Mouse (Mus musculus) liver, embryonic 14.5 days (tissue): ENCODE results near the gene Apba2. TPM values are rescaled to one million over a fixed set of nuclear protein-coding genes. Genes with fewer than 3 reads are reported as not detected.

ENCODE experiments used
- ATAC-seq: fragments of 200-750 bp; cut with Nextera tagmentation; 2 replicates; pipeline ENCODE4 v1.8.0; 2017; ENCODE audit warnings: moderate number of reproducible peaks, mild to moderate bottlenecking, moderate library complexity; ENCODE audit not compliant: insufficient read depth
- DNase-seq, 3 experiments: peaks; one replicate each; pipeline ENCODE4 v3.0.0-alpha.2; 2012 to 2013; ENCODE audit warnings: low read depth in 3 of 3, low spot score in 3 of 3
- H3K27ac ChIP-seq: fragments of 300-500 bp; sonication (generic); 2 replicates; pipeline ENCODE4 v1.5.1; 2014; ENCODE audit warnings: moderate library complexity, mild to moderate bottlenecking, control low read depth, inconsistent platforms
- H3K27me3 ChIP-seq: fragments of 300-500 bp; sonication (generic); 2 replicates; pipeline ENCODE4 v1.6.1; 2014; ENCODE audit warnings: mild to moderate bottlenecking, low read length, moderate library complexity; ENCODE audit not compliant: control insufficient read depth, insufficient read depth
- H3K36me3 ChIP-seq: fragments of 300-500 bp; sonication (generic); replicated peaks from 2 replicates; pipeline ENCODE4 v1.6.1; 2014; ENCODE audit warnings: low read depth; ENCODE audit not compliant: control insufficient read depth, insufficient read depth
- H3K4me1 ChIP-seq, 2 experiments: fragments of 200-500 bp in 1 of 2; fragments of 300-500 bp in 1 of 2; sonication (generic) in 1 of 2; replicated peaks; 2 replicates each; pipeline ENCODE4 v1.6.1; 2012 to 2014; ENCODE audit warnings: antibody characterized with exemption in 1 of 2, inconsistent platforms in 1 of 2, low read length in 1 of 2; ENCODE audit not compliant: control insufficient read depth in 2 of 2, insufficient read depth in 2 of 2
- H3K4me2 ChIP-seq: fragments of 300-500 bp; sonication (generic); 2 replicates; pipeline ENCODE4 v1.6.1; 2014; ENCODE audit warnings: low read depth, mild to moderate bottlenecking, control low read depth, moderate library complexity
- H3K4me3 ChIP-seq, 2 experiments: fragments of 200-500 bp in 1 of 2; fragments of 300-500 bp in 1 of 2; sonication (generic) in 1 of 2; 2 replicates each; pipeline ENCODE4 v1.5.1; 2012 to 2014; ENCODE audit warnings: low read depth in 2 of 2, low read length in 2 of 2, mild to moderate bottlenecking in 2 of 2, control low read depth in 1 of 2, inconsistent platforms in 1 of 2, moderate library complexity in 1 of 2; ENCODE audit not compliant: insufficient read depth in 1 of 2
- H3K9ac ChIP-seq: fragments of 300-500 bp; sonication (generic); replicated peaks from 2 replicates; pipeline ENCODE4 v1.6.1; 2014; ENCODE audit warnings: mild to moderate bottlenecking, control low read depth, moderate library complexity
- H3K9me3 ChIP-seq: fragments of 300-500 bp; sonication (generic); 2 replicates; pipeline ENCODE4 v1.6.1; 2016; ENCODE audit warnings: low read length, mixed read lengths; ENCODE audit not compliant: control insufficient read depth
- CTCF ChIP-seq: IDR thresholded peaks from 2 replicates; pipeline ENCODE4 v1.5.1; 2016; ENCODE audit warnings: antibody characterized with exemption, low read depth, control low read depth
- EP300 ChIP-seq: IDR thresholded peaks from 2 replicates; pipeline ENCODE4 v1.6.1; 2016; ENCODE audit warnings: antibody characterized with exemption, low read depth
- WGBS: fragments of 180-500 bp; shearing (Covaris S2); extraction: QIAGEN DNeasy Blood & Tissue Kit; methylation state at CpG from one replicate; pipeline ENCODE4 v1.1.7; 2014; ENCODE audit not compliant: insufficient replicate concordance; 5-methylcytosine and 5-hydroxymethylcytosine counted together
- polyA plus RNA-seq, 2 experiments: library from polyadenylated mRNA; depleted of rRNA in 1 of 2; stranded (reverse) in 1 of 2; unstranded in 1 of 2; fragments of >200 nt; fragmentation: Nextera tagmentation in 1 of 2; extraction: Ambion mirVana in 1 of 2; gene quantifications; 2 replicates each; pipeline versions ENCODE4 v1.2.1 to v1.2.3; 2012 to 2014

Gene Apba2
- polyA plus RNA-seq, 2 experiments: 0.02 TPM; not detected in 1

DNA sequence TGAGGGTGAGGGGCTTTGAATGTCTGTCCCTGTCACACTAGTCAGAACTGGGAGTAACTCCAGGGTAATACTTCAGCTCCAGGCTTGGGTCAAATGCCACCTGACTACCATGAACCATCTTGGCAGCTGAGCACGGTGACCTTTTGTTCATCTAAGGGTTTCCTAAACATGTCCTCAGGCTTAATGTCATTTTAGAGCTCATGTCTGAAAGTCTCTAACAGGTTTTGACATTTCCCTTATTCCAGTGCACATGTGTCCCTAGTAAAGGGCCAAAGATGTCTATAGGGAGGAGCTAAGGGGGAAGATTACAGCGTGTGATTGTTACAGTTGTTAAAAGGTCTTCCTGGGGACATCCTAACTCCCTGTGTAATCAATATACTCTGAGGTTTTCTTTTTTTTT, 43.7 kb upstream of the Apba2 start:
- Histone ChIP-seq H3K9me3 (no peaks in the 10 kb centered on the region), H3K36me3 (no peaks in the 10 kb centered on the region), H3K27me3 (no peaks in the 10 kb centered on the region), H3K4me3 (no peak overlapping the region), H3K27ac (no peak overlapping the region), H3K4me2 (no peak overlapping the region), H3K9ac (no peak overlapping the region), H3K4me1 (no peaks in the 10 kb centered on the region)
- TF ChIP-seq EP300 (no peak), CTCF (no peak)
- no peak for ATAC-seq
- 60% methylated on average over 2 of the region's 2 CpGs for WGBS
- no peak for DNase-seq

DNA sequence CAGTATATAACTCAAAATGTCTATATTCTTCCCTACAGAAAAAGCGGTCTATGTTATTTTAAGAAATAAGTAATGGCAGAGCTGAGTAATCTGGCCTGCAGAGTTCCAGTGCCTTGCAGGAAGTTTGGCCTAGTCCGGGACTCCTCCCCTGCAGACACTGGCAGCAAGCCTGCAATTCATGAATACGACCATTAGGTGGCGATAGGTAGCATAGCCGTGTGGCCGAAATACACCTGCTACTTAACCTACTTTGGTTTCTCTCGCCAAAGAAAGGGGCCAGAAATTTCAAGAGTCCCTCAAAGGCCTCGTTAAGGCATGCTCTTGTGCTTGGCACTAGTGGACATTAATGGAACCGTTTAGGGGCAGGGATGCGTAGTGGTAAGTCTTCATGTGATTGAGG, 4.1 kb upstream of the Apba2 start:
- DNase-seq (no peak), ATAC-seq (no peak)
- 27% methylated on average over 10 of the region's 10 CpGs for WGBS
- Histone ChIP-seq H3K4me1 (no peaks in the 10 kb centered on the region), H3K9ac (no peak overlapping the region), H3K36me3 (no peaks in the 10 kb centered on the region), H3K4me3 (no peak overlapping the region), H3K27ac (no peak overlapping the region), H3K4me2 (no peak overlapping the region), H3K9me3 (no peaks in the 10 kb centered on the region), H3K27me3 (peaks cover 16% of the 10 kb centered on the region)
- no peak for TF ChIP-seq EP300
- peak; percentile 65 for TF ChIP-seq CTCF

DNA sequence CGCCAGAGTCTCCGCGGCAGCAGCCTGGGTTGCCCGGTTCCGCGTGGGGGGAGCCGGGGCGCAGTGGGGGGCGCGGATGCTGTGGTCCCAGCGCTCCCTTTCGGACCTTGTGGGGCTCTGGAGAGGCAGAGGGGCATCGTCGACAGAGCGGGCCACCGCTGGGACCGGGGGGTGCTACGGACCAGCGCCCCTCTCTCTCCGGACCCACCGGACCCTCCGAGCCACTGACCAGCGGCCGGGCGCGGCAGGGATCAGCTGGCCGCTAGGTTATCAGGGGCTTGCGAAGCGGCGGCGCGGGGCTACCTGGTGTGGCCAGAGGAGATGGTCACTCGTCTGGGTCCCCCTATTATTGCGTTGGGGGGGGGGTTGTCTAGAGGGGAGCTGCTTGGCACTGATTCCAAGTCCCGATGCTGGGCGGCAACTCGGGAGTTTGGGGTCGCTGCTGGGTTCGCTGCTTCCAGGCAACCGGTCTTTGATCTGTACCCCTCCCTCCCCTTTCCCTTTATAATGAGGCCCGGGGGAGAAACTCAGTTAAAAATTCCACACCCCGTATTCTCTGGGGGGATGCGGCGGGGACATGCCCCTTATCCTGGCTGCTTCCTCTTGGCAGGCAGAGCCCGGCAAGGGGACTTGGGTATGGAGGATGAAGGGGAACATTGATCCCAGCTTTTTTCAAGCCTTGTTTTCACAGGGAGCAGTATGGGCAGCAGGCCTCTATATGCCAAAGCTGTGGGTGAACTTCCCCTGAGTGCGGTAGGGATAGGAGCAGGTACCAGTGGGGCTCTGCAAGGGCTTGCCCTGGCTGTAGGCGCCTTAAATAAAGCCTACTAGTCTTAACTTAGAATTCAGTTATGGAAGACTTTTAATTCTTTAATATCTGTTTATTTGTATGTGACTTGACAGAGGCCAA, 1.0 kb downstream of the Apba2 start:
- ATAC-seq (no peak), DNase-seq (no peak)
- TF ChIP-seq EP300 (no peak), CTCF (no peak)
- Histone ChIP-seq H3K27ac (no peak overlapping the region), H3K27me3 (peaks cover 27% of the 10 kb centered on the region), H3K4me2 (peak overlapping the region; percentile 34), H3K4me1 (no peaks in the 10 kb centered on the region), H3K4me3 (peak overlapping the region in 1 of 2 experiments; percentile 19; a peak in 2 of 4 replicates), H3K9me3 (no peaks in the 10 kb centered on the region), H3K36me3 (no peaks in the 10 kb centered on the region), H3K9ac (no peak overlapping the region)
- WGBS: 5% methylated on average over 37 of the region's 47 CpGs

DNA sequence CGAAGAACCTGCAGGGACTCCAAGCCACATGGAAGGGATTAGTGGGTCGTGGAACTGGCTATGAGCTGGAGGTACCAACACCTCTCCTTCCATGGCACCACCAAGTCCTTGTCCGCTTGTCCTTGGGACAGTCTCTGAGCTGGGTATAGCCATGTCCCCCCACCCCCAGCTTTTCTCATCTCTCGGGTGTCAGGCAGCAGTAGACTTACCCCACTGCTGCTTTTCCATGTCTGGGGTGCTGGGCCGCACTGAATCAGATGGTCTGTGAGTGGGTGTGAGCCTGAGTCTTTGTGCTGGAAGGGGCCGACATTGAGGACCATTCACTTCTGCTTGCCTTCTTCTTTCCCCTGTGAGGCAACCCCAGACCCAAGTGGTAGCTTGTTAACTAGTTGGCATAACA, 2.1 kb downstream of the Apba2 start:
- Histone ChIP-seq H3K4me3 (no peak overlapping the region), H3K9me3 (no peaks in the 10 kb centered on the region), H3K9ac (no peak overlapping the region), H3K4me1 (no peaks in the 10 kb centered on the region), H3K36me3 (no peaks in the 10 kb centered on the region), H3K27me3 (peaks cover 27% of the 10 kb centered on the region), H3K27ac (no peak overlapping the region), H3K4me2 (no peak overlapping the region)
- TF ChIP-seq EP300 (no peak), CTCF (no peak)
- DNase-seq: no peak
- 48% methylated on average over 6 of the region's 6 CpGs for WGBS
- ATAC-seq: no peak

DNA sequence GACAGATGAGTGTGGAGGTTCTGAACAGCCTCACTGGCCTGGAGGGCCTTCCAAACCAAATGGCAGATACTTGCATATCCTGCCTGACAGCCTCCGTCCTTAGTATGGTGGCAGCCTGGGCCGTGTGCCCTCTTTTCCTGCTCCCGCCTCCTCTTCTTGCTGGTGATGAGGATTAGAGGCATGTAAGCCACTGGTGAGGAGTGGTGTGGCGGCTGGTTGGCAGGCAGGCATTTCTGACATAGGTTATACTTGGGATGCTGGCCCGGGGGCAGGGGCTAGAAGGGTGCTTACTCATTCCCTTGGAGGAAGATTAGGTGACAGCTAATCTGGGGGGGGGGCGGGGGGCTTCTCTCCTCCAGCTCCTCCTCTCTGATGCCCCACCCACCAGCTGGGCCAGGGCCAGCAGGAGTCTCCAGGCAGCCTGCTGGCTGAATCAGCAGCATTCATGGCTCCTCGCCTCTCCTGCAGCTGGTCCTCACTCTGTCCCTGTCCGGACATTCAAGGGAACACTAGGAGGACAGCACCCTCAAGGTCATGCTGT, 3.3 kb downstream of the Apba2 start:
- Histone ChIP-seq H3K4me3 (no peak overlapping the region), H3K36me3 (no peaks in the 10 kb centered on the region), H3K4me1 (no peaks in the 10 kb centered on the region), H3K27ac (no peak overlapping the region), H3K27me3 (peaks cover 27% of the 10 kb centered on the region), H3K4me2 (no peak overlapping the region), H3K9me3 (no peaks in the 10 kb centered on the region), H3K9ac (no peak overlapping the region)
- DNase-seq (no peak), ATAC-seq (no peak)
- TF ChIP-seq CTCF: no peak
- TF ChIP-seq EP300: no peak
- WGBS: 29% methylated on average over 8 of the region's 8 CpGs
